Mouse (Mus musculus): ENCODE data around the gene Ruvbl1.

DNA sequence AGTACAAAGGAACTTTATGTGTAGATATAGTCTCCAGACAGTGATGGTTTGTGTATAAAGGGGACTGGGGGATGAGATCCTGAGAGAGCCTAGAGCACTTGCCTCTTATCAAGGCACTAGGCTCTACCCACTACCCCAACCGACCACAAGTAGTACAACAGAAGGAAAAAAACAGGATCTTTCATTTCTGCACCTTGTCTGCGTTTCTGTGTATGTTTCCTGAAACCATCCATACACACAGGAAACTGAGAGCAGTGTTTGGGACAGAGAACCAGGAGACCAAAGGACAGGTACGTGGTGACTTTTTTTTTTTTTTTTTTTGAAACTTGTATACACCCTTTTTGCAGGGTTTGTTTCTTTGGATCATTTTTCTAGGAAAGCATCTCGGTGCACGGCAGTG, 19.5 kb upstream of the Ruvbl1 start:
- TF ChIP-seq CTCF (IDR thresholded peaks at IDR 0.05; ENCODE audit: low read depth) (no peak), EP300 (IDR thresholded peaks at IDR 0.05; ENCODE audit: low read depth) (no peak)
